Mouse (Mus musculus) hindlimb bud, embryonic 11.5 days (tissue): ENCODE measurements around the gene Spag5.

ENCODE experiments used
- DNase-seq: peaks from one replicate; pipeline ENCODE4 v3.0.0-alpha.2; 2012; ENCODE audit warnings: low read depth, low spot score; ENCODE audit errors: extremely low spot score

Gene Spag5

GRCm38 (mm10) chr11:78322076-78322831, 20.9 kb downstream of the Spag5 start:
- DNase-seq = no peak

- no peak for DNase-seq
These were observed 21.5 kb downstream of the Spag5 start, which contains the start of gene Aldoc for GRCm38 (mm10) chr11:78322860-78323259. Aldoc (plus strand) TSS chr11:78322968.

DNA sequence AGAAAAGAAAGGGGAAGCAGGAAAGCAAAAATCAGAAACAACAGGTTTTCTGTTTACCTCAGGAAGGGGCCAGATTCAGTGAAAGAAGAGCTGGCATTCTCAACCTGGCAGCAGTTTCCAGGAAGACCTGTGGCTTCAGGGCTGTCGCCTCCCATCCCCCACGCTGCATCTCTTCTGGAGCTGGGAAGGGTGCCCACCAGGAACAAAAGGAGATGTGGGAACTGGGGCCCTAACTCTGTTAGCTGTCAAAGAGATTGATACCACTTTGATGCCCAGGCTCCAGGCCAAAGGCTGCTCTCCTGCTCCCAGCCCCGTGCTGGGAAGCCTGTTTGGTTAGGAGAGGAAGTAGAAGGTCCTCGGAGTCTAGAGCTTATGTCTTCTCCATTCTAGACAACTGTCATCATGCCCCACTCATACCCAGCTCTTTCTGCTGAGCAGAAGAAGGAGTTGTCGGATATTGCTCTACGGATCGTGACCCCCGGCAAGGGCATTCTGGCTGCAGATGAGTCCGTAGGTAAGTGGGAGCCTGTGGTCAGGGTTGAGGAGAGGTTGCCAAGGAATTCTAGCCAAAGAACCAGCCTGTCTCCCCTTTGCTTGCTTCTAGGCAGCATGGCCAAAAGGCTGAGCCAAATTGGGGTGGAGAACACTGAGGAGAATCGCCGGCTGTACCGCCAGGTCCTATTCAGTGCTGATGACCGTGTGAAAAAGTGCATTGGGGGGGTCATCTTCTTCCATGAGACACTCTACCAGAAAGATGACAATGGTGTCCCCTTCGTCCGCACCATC, 22.9 kb downstream of the Spag5 start:
- DNase-seq = no peak

DNA sequence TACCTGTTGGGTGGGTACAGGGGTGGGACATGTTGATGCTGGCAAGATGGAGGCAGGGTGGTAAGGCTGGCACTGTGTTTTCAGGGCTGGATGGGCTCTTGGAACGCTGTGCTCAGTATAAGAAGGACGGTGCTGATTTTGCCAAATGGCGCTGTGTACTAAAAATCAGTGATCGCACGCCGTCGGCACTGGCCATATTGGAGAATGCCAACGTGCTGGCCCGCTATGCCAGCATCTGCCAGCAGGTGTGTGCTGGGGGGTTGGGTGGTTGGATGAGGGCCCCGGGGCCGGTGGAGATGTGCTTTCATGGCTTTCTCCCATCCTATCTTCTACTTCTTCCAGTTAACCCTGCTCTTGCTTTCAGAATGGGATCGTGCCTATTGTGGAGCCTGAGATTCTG, 23.6 kb downstream of the Spag5 start:
- DNase-seq = no peak

- DNase-seq = no peak
These were observed 25.9 kb downstream of the Spag5 start for GRCm38 (mm10) chr11:78327215-78327614.

- peak; percentile 87 for DNase-seq
These were observed 26.5 kb downstream of the Spag5 start, which contains the start of gene Pigs for GRCm38 (mm10) chr11:78327634-78328511. Pigs (plus strand) TSS chr11:78328415.

DNA sequence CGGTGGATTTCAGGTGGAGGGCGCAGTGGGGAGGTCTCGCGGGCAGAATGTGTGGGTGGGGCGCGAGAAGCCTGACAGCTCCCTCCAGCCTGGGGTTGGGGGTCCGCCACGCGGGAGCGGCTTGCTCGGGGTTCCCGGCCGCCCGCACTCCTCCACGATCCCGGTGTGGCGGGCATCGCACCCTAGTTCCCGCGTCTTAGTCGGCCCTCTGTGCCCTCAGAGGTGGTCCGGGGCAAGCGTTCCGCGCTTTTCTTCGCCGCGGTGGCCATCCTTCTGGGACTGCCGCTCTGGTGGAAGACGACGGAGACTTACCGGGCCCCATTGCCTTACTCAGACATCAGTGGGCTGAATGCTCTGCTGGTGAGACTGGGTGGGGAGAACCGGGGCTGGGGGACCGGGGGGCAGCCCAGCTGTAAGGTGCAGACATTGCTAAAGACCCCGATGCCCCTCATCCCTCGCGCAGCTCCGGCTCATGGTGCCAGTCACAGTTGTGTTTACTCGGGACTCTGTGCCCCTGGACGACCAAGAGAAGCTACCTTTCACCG, 27.3 kb downstream of the Spag5 start:
- DNase-seq = no peak

DNA sequence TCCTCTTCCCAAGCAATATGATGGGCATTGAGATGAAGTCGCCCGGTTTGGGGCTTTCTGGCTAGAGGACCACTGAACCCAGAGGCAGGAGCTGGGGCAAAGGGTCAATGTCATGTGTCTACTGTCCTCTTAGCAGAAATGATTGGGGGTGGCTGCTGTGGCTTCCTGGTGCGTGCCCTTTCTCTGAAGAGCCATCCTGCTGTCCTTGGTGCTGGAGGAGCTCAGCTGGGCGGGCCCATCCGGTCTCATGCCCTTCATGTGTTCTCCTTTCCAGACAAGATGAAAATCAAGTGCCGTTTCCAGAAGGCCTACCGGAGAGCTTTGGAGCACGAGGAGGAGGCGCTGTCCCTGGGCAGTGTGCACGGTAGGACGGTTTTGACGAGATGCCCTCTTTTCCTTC, 31.3 kb downstream of the Spag5 start:
- DNase-seq = no peak

- DNase-seq = no peak
These were observed 32.7 kb downstream of the Spag5 start for GRCm38 (mm10) chr11:78333992-78334391.

GRCm38 (mm10) chr11:78337040-78337439, 35.7 kb downstream of the Spag5 start:
- no peak for DNase-seq

- no peak for DNase-seq
These were observed 40.4 kb downstream of the Spag5 start for GRCm38 (mm10) chr11:78341702-78342101.

GRCm38 (mm10) chr11:78343381-78344327, 42.3 kb downstream of the Spag5 start, which contains the start of gene Unc119:
Unc119 (plus strand) TSS chr11:78343482.
- no peak for DNase-seq

DNA sequence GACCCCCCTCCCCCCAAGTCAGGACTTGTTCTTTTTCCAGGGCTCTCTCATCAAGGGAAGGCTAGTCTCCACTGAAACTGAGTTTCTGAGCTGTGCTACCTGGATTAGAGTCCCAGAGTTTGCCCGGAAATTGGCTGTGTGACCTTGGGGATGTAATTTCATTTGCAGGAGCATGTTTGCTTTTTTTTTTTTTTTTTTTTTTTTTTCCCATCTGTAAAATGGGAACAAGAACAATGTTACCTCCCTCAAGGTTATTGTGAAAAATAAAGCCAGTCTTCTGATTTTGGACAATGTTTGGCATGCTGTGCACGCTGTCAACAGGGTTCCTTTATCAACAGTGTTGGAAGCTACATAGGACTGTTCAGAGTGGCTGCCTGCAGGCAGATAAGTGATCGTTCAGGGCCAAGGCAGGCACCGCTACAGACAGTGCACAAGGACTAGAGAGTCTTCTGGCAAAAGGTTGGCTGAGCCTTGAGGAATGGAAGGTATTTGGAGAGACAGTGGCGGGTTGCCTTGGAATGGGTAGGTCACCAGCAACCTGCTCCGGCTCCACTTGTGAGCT, 43.1 kb downstream of the Spag5 start:
- no peak for DNase-seq

DNA sequence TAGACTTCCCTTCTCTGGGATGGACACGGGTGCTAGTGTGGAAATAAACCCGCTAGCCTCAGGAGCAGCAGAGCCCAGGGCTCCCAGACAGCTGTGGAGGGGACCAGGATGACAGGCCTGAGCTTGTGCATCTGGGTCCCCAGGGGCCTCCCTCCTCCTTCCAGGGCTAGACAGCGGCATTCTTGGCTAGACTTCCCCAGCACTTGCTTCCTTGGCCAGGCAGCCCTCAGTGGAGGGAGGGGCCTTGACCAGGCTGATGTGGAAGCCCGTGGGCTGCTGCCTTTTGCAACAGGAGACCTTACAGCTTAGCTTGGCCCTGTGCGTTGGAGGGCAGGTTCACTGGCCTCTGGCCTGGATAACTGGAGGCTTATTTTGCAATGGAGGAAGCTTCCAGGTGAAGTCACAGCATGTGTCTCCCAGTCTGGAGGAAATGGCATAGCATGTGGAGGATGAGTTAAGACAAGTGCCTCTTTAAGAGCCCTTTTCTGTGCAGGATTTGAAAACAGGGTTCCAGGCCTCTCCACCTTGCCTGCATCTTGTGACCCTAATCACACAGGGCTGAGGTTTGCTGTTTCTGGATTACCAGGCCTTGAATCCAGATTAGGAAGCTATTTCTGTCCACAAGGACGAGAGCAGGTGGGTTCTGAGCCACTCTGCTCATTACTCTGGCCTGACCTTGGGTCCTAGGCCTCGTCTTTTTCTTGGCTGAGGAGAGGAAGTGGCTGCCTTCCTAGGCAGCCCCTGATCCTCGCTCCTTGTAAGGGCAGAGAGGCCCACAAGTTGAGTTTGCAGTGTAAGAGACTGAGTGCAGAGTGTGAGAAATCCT, 43.8 kb downstream of the Spag5 start:
- DNase-seq = no peak

DNA sequence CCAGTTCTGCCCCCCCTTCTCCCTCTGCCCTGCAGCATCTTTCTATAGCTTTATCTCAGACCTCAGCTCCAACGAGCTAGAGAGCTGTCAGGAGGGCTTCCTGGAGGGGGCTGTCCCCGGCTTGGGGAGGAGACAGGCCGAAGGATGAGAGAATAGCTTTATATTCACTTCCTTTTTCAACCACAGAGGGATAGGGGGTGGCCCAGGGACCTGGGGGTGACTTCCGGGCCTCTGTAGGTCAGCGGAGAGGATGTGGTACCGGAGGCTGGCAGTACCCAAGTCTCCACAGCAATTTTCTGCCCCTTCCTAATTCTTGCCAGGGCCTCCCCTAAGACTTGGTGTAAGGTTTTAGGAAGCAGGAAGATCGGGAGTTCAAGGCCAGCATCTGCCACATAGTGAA, 44.5 kb downstream of the Spag5 start:
- no peak for DNase-seq

- no peak for DNase-seq
These were observed 45.2 kb downstream of the Spag5 start for GRCm38 (mm10) chr11:78346326-78347069.

DNA sequence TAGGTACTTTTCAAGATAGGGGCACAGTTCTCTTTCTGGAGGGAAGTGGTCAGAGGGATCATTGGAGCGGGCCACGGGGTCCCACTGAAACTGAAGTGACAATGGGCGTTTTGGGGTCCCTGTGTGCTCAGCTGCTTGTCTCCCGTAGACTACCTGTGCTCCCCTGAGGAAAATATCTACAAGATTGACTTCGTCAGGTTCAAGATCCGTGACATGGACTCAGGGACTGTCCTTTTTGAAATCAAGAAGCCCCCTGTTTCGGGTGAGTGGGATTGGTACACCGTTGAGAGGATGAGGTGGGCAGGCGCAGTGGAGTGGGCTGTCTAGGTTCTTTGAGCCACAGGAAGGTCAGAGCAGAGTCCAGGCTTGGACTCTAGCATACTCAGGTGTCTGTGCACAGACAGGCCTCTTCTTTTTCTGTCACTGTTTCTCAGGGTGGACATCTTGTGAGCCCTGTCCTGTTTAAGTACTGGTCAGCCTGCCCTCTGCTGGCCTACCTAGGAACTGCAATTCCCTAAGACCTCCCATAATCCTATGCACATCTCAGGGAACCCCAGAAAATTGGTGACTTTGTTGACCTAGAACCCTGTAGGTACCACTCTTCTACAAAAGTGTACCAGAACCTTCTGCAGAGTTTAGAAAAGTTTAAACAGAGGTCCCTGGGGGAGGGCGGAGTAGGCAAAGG, 45.9 kb downstream of the Spag5 start:
- DNase-seq = no peak
